Mouse (Mus musculus) megakaryocyte, embryonic 14.5 days (primary cell): ENCODE results near the gene Dock6. TPM values are rescaled to one million over a fixed set of nuclear protein-coding genes. Genes with fewer than 3 reads are reported as not detected.

Source experiments
- H3K27me3 ChIP-seq: replicated peaks from 2 replicates; pipeline ENCODE3; 2012; ENCODE audit warnings: inconsistent platforms
- H3K36me3 ChIP-seq: replicated peaks from 2 replicates; pipeline ENCODE3; 2012; ENCODE audit warnings: low read length, inconsistent platforms, mixed read lengths
- H3K4me1 ChIP-seq: 2 replicates; pipeline ENCODE4 v1.6.1; 2012; ENCODE audit warnings: inconsistent platforms
- H3K4me3 ChIP-seq: replicated peaks from 2 replicates; pipeline ENCODE3; 2012; ENCODE audit warnings: moderate library complexity, mild to moderate bottlenecking, inconsistent platforms
- H3K9me3 ChIP-seq: 2 replicates; pipeline ENCODE4 v1.6.1; 2012; ENCODE audit warnings: inconsistent platforms
- FLI1 ChIP-seq: IDR thresholded peaks from 2 replicates; pipeline ENCODE4 v1.6.1; 2012; ENCODE audit warnings: low read length, inconsistent platforms, mixed read lengths
- GATA1 ChIP-seq: IDR thresholded peaks from 3 replicates; pipeline ENCODE4 v1.6.1; 2012; ENCODE audit warnings: mixed read lengths, low read length, inconsistent platforms, borderline replicate concordance
- polyA plus RNA-seq: library from polyadenylated mRNA; stranded (reverse); fragments of >175 nt; gene quantifications from 2 replicates; pipeline ENCODE4 v1.2.3, GENCODE M21; 2012; ENCODE audit warnings: low replicate concordance; ENCODE audit not compliant: insufficient read depth

Dock6 gene
- polyA plus RNA-seq, 1 experiment, result 3.0 TPM

- Histone ChIP-seq H3K4me1 (peaks cover 7% of the 10 kb centered on the region), H3K36me3 (no peaks in the 10 kb centered on the region), H3K4me3 (no peak overlapping the region), H3K9me3 (no peaks in the 10 kb centered on the region), H3K27me3 (peaks cover 29% of the 10 kb centered on the region)
- TF ChIP-seq GATA1, result no peak
- no peak for TF ChIP-seq FLI1
These were observed 21.5 kb downstream of the Dock6 start for GRCm38 (mm10) chr9:21830936-21831335.

GRCm38 (mm10) chr9:21830461-21830850 is 22.0 kb downstream of the Dock6 start:
- Histone ChIP-seq H3K4me1 (peaks cover 7% of the 10 kb centered on the region), H3K9me3 (no peaks in the 10 kb centered on the region), H3K36me3 (no peaks in the 10 kb centered on the region), H3K4me3 (no peak overlapping the region), H3K27me3 (peaks cover 30% of the 10 kb centered on the region)
- no peak for TF ChIP-seq FLI1

GRCm38 (mm10) chr9:21829834-21830460 is 22.5 kb downstream of the Dock6 start:
- no peaks in the 10 kb centered on the region for H3K36me3 ChIP-seq
- H3K4me1 ChIP-seq, result peaks cover 7% of the 10 kb centered on the region
- no peaks in the 10 kb centered on the region for H3K9me3 ChIP-seq
- peaks cover 34% of the 10 kb centered on the region for H3K27me3 ChIP-seq
- H3K4me3 ChIP-seq, result no peak overlapping the region
- no peak for TF ChIP-seq FLI1
- no peak for TF ChIP-seq GATA1

GRCm38 (mm10) chr9:21824366-21824765 is 28.1 kb downstream of the Dock6 start:
- peaks cover 7% of the 10 kb centered on the region for H3K4me1 ChIP-seq
- H3K36me3 ChIP-seq, result no peaks in the 10 kb centered on the region
- no peak overlapping the region for H3K4me3 ChIP-seq
- H3K9me3 ChIP-seq, result no peaks in the 10 kb centered on the region
- peaks cover 23% of the 10 kb centered on the region for H3K27me3 ChIP-seq
- TF ChIP-seq FLI1 (no peak), GATA1 (no peak)

GRCm38 (mm10) chr9:21823957-21824356 is 28.5 kb downstream of the Dock6 start:
- no peak for TF ChIP-seq GATA1
- no peak for TF ChIP-seq FLI1
- H3K27me3 ChIP-seq, result peaks cover 24% of the 10 kb centered on the region
- peaks cover 7% of the 10 kb centered on the region for H3K4me1 ChIP-seq
- H3K4me3 ChIP-seq, result no peak overlapping the region
- H3K36me3 ChIP-seq, result no peaks in the 10 kb centered on the region
- no peaks in the 10 kb centered on the region for H3K9me3 ChIP-seq

GRCm38 (mm10) chr9:21822686-21823085 is 29.7 kb downstream of the Dock6 start:
- Histone ChIP-seq H3K4me3 (no peak overlapping the region), H3K36me3 (no peaks in the 10 kb centered on the region), H3K4me1 (peaks cover 7% of the 10 kb centered on the region), H3K9me3 (no peaks in the 10 kb centered on the region), H3K27me3 (peaks cover 28% of the 10 kb centered on the region)
- no peak for TF ChIP-seq FLI1
- TF ChIP-seq GATA1, result no peak

- no peaks in the 10 kb centered on the region for H3K9me3 ChIP-seq
- no peak for TF ChIP-seq FLI1
- no peak for TF ChIP-seq GATA1
- H3K27me3 ChIP-seq, result peaks cover 33% of the 10 kb centered on the region
- H3K4me1 ChIP-seq, result peaks cover 11% of the 10 kb centered on the region; the same call in 1 of the 2 replicates
- no peak overlapping the region for H3K4me3 ChIP-seq
- no peaks in the 10 kb centered on the region for H3K36me3 ChIP-seq
These were observed 32.3 kb downstream of the Dock6 start for GRCm38 (mm10) chr9:21820183-21820582.

- no peaks in the 10 kb centered on the region for H3K36me3 ChIP-seq
- H3K4me3 ChIP-seq, result no peak overlapping the region
- H3K4me1 ChIP-seq, result peaks cover 11% of the 10 kb centered on the region; the same call in 1 of the 2 replicates
- H3K9me3 ChIP-seq, result no peaks in the 10 kb centered on the region
- peaks cover 36% of the 10 kb centered on the region for H3K27me3 ChIP-seq
- no peak for TF ChIP-seq GATA1
- TF ChIP-seq FLI1, result no peak
These were observed 33.2 kb downstream of the Dock6 start for GRCm38 (mm10) chr9:21819181-21819729.

GRCm38 (mm10) chr9:21818561-21818960 is 33.9 kb downstream of the Dock6 start:
- Histone ChIP-seq H3K4me3 (no peak overlapping the region), H3K4me1 (peaks cover 11% of the 10 kb centered on the region; the same call in 1 of the 2 replicates), H3K27me3 (peaks cover 37% of the 10 kb centered on the region), H3K36me3 (no peaks in the 10 kb centered on the region), H3K9me3 (no peaks in the 10 kb centered on the region)
- TF ChIP-seq GATA1 (no peak), FLI1 (no peak)

- Histone ChIP-seq H3K36me3 (no peaks in the 10 kb centered on the region), H3K9me3 (no peaks in the 10 kb centered on the region), H3K4me3 (no peak overlapping the region), H3K4me1 (peaks cover 14% of the 10 kb centered on the region; the same call in 1 of the 2 replicates), H3K27me3 (peaks cover 38% of the 10 kb centered on the region)
- no peak for TF ChIP-seq FLI1
These were observed 34.3 kb downstream of the Dock6 start for GRCm38 (mm10) chr9:21818125-21818524.
